Mouse (Mus musculus) bone marrow, adult 2 months (tissue): Measurements from ENCODE around the gene Aftph.

Source experiments
- CTCF ChIP-seq: fragments of 200-500 bp; IDR thresholded peaks from 2 replicates; pipeline ENCODE4 v1.5.1; 2011; ENCODE audit warnings: low read length, control low read depth; ENCODE audit not compliant: control insufficient read depth, insufficient read depth
- POLR2A ChIP-seq: fragments of 200-500 bp; IDR thresholded peaks from 2 replicates; pipeline ENCODE4 v1.6.1; 2011; ENCODE audit warnings: low read depth, mild to moderate bottlenecking, control low read depth, low read length, borderline replicate concordance; ENCODE audit not compliant: control insufficient read depth

GRCm38 (mm10) chr11:20778298-20778697 lies 36.9 kb upstream of the Aftph start:
- TF ChIP-seq POLR2A (no peak), CTCF (no peak)
